Mouse (Mus musculus): ENCODE data around the gene Atp6v1c2. TPM values are rescaled to one million over a fixed set of nuclear protein-coding genes. Genes with fewer than 3 reads are reported as not detected.

Atp6v1c2 gene
- total and polyA plus RNA-seq, 3 experiments: not detected

DNA sequence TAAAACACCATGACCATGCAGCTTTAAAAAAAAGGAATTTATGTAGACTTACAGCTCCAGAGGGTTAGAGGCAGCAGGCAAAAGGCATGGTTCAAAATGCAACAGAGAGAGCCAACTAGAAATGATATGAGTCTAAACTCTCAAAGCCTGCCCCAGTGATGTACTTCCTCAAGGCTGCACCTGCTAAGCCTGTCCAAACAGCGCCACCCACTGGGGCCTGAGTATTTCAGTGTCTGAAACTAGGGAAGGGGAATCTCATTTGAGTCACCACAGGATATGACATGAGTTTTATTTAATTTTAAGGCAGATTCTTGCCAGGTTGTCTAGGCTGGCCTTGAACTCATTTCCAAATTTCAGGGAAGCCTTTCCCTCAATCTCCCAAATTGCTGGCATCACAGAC lies 57.9 kb downstream of the Atp6v1c2 start (continued):
- peak; percentile 32 for TF ChIP-seq RAD21 (IDR thresholded peaks at IDR 0.05; ENCODE audit: low read depth, low read length)
- no peak for TF ChIP-seq ZMIZ1 (IDR thresholded peaks at IDR 0.05; ENCODE audit: low read depth, low read length)
- no peak for TF ChIP-seq POLR2AphosphoS5 (IDR thresholded peaks at IDR 0.05; ENCODE audit: borderline replicate concordance, low read depth, low read length)
- TF ChIP-seq POLR2A (IDR thresholded peaks at IDR 0.05; ENCODE audit: control insufficient read depth in 1 of 2, insufficient read depth in 1 of 2, low read depth in 1 of 2, low read length in 2 of 2, poor library complexity in 1 of 2): no peak
- no peak for TF ChIP-seq E2F4 (IDR thresholded peaks at IDR 0.05; ENCODE audit: borderline replicate concordance, low read depth, low read length)
- peak; percentile 8; the same call in 1 of the 2 replicates for TF ChIP-seq ZC3H11A (IDR thresholded peaks at IDR 0.05; ENCODE audit: low read depth, low read length)
- TF ChIP-seq JUND (IDR thresholded peaks at IDR 0.05; ENCODE audit: low read depth, low read length): no peak
- no peak for TF ChIP-seq NRF1 (IDR thresholded peaks at IDR 0.05; ENCODE audit: insufficient read depth, low read depth, low read length, poor library complexity, severe bottlenecking)

DNA sequence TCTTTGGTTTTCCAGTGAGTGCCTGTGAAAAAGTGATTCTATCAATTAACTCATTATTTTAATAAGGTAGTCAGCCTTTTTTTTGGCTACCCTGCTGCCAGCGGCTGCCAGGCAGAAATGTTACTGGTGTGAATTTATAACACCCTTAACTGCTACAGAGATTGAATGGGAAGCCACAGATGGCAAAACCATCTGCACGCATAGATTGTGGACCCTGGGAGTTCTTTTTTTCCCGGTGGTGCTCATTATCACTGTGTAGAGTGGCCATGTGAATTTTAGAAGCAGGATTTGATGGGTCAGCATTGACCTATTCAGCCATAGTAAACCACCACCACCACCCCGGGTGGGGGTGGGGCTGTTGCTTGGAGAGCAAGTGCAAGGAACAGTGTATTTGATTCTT lies 61.8 kb downstream of the Atp6v1c2 start:
- DNase-seq (ENCODE audit: low read depth, low spot score): no peak
- Histone ChIP-seq H3K9ac (ENCODE audit: control insufficient read depth, low read depth, low read length, poor library complexity, severe bottlenecking) (peak overlapping the region; percentile 82), H3K79me2 (ENCODE audit: control insufficient read depth, insufficient read depth, low read length, poor library complexity) (peaks cover 30% of the 10 kb centered on the region), H3K27me3 (ENCODE audit: control insufficient read depth in 1 of 2, insufficient read depth in 2 of 2, low read length in 2 of 2) (no peaks in the 10 kb centered on the region), H3K27ac (ENCODE audit: control insufficient read depth, low read depth, low read length) (no peak overlapping the region), H3K9me3 (replicated peaks; ENCODE audit: insufficient read depth, low read length) (no peaks in the 10 kb centered on the region), H3K4me1 (ENCODE audit: control insufficient read depth in 1 of 2, insufficient read depth in 2 of 2, low read length in 2 of 2) (peaks cover 3 to 11% of the 10 kb centered on the region in 2 experiments; a peak in 3 of 4 replicates), H3K4me3 (ENCODE audit: control insufficient read depth in 1 of 2, insufficient read depth in 1 of 2, low read depth in 2 of 2, low read length in 2 of 2) (peak overlapping the region; percentile 86 to 100), H3K36me3 (ENCODE audit: control insufficient read depth in 1 of 2, insufficient read depth in 2 of 2, low read length in 2 of 2) (peaks cover 3 to 10% of the 10 kb centered on the region in 2 experiments)
- no peak for TF ChIP-seq ZMIZ1 (IDR thresholded peaks at IDR 0.05; ENCODE audit: low read depth, low read length)
- 0 out of 2 replicates have a peak, but pooled peaks have one; percentile 6 for TF ChIP-seq TAL1 (IDR thresholded peaks at IDR 0.05; ENCODE audit: low read length)

DNA sequence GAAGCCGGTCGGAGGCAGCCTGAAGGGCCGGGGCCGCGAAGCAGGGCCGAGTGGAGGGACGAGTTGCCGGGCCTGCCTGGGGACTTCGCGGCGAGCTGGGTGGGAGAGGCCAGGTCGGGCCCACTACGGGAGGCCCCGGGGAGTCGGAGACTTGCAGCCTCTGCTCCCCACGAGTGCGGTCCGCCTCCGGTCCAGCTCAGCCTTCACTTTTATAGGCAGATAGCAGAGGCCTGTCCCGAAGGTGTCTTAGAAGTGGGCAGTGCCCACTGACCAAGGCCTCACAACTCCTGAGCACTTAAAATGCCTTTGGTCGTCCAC lies 62.5 kb downstream of the Atp6v1c2 start:
- H3K27me3 ChIP-seq (ENCODE audit: control insufficient read depth in 1 of 2, insufficient read depth in 2 of 2, low read length in 2 of 2): no peaks in the 10 kb centered on the region
- H3K36me3 ChIP-seq (ENCODE audit: control insufficient read depth in 1 of 2, insufficient read depth in 2 of 2, low read length in 2 of 2): peaks cover 3 to 7% of the 10 kb centered on the region in 2 experiments
- TF ChIP-seq SIN3A (IDR thresholded peaks at IDR 0.05; ENCODE audit: low read length): peak; percentile 35; the same call in 1 of the 2 replicates
- TF ChIP-seq MYB (IDR thresholded peaks at IDR 0.05; ENCODE audit: low read depth, low read length): no peak
- peak; percentile 8; the same call in 1 of the 2 replicates for TF ChIP-seq NELFE (IDR thresholded peaks at IDR 0.05; ENCODE audit: low read depth, low read length)
- TF ChIP-seq MXI1 (IDR thresholded peaks at IDR 0.05; ENCODE audit: low read depth, low read length): peak; percentile 44
- TF ChIP-seq ZMIZ1 (IDR thresholded peaks at IDR 0.05; ENCODE audit: low read depth, low read length): no peak
- peak; percentile 40; the same call in 1 of the 2 replicates for TF ChIP-seq MAX (IDR thresholded peaks at IDR 0.05; ENCODE audit: low read length)
- no peak for TF ChIP-seq USF1 (IDR thresholded peaks at IDR 0.05; ENCODE audit: low read depth, low read length)
- no peak for TF ChIP-seq MAZ (IDR thresholded peaks at IDR 0.05; ENCODE audit: low read depth, low read length)
- TF ChIP-seq TCF12 (IDR thresholded peaks at IDR 0.05; ENCODE audit: low read depth, low read length): no peak
- no peak for TF ChIP-seq UBTF (IDR thresholded peaks at IDR 0.05; ENCODE audit: borderline replicate concordance, insufficient read depth, low read depth, low read length)
- no peaks in the 10 kb centered on the region for H3K9me3 ChIP-seq (replicated peaks; ENCODE audit: insufficient read depth, low read length)
- H3K79me2 ChIP-seq (ENCODE audit: control insufficient read depth, insufficient read depth, low read length, poor library complexity): peaks cover 29% of the 10 kb centered on the region
- peak overlapping the region; percentile 86 to 100 for H3K4me3 ChIP-seq (ENCODE audit: control insufficient read depth in 1 of 2, insufficient read depth in 1 of 2, low read depth in 2 of 2, low read length in 2 of 2)
- no peak for DNase-seq (ENCODE audit: low read depth, low spot score)
- H3K27ac ChIP-seq (ENCODE audit: control insufficient read depth, low read depth, low read length): peak overlapping the region; percentile 35
- H3K9ac ChIP-seq (ENCODE audit: control insufficient read depth, low read depth, low read length, poor library complexity, severe bottlenecking): peak overlapping the region; percentile 82
- peaks cover 3 to 11% of the 10 kb centered on the region in 2 experiments; a peak in 3 of 4 replicates for H3K4me1 ChIP-seq (ENCODE audit: control insufficient read depth in 1 of 2, insufficient read depth in 2 of 2, low read length in 2 of 2)
